Mouse (Mus musculus) ES-E14 (cell line): ENCODE measurements at regions not wholly inside any gene's neighbourhood (a gene's known extent, or its start where the extent isn't known, plus 50 kb on each side); places are given as distances from the start of the nearest gene placed in this dataset.

Experiments
- DNase-seq: peaks from one replicate; pipeline ENCODE4 v3.0.0-alpha.2; 2013; ENCODE audit warnings: low read depth, low spot score
- H3K27ac ChIP-seq: 2 replicates; pipeline ENCODE4 v1.5.1; 2012; ENCODE audit warnings: low read depth, mild to moderate bottlenecking, low read length, moderate library complexity, mixed read lengths; ENCODE audit not compliant: poor library complexity, insufficient read depth, severe bottlenecking
- H3K36me3 ChIP-seq: 2 replicates; pipeline ENCODE4 v1.6.1; 2012; ENCODE audit warnings: mild to moderate bottlenecking, low read length, moderate library complexity, mixed read lengths; ENCODE audit not compliant: control insufficient read depth, poor library complexity, insufficient read depth, severe bottlenecking
- H3K4me1 ChIP-seq, 2 experiments: fragments of 150-350 bp in 1 of 2; sonication (generic) in 1 of 2; 2 replicates each; pipeline ENCODE4 v1.6.1; 2012; ENCODE audit warnings: low read length in 2 of 2, mild to moderate bottlenecking in 1 of 2, mixed read lengths in 1 of 2; ENCODE audit not compliant: control insufficient read depth in 2 of 2, insufficient read depth in 2 of 2, poor library complexity in 1 of 2
- H3K4me3 ChIP-seq, 2 experiments: fragments of 150-350 bp in 1 of 2; sonication (generic) in 1 of 2; 2 replicates each; pipeline ENCODE4 v1.5.1; 2012; ENCODE audit warnings: low read length in 2 of 2, low read depth in 1 of 2, mild to moderate bottlenecking in 1 of 2, mixed read lengths in 1 of 2; ENCODE audit not compliant: insufficient read depth in 1 of 2, poor library complexity in 1 of 2, severe bottlenecking in 1 of 2
- H3K9ac ChIP-seq: 2 replicates; pipeline ENCODE4 v1.6.1; 2012; ENCODE audit warnings: low read depth, mild to moderate bottlenecking, low read length, mixed read lengths; ENCODE audit not compliant: poor library complexity, insufficient read depth, severe bottlenecking
- H3K9me3 ChIP-seq: fragments of 150-350 bp; sonication (generic); 2 replicates; pipeline ENCODE4 v1.6.1; 2012; ENCODE audit warnings: low read depth, mild to moderate bottlenecking, low read length; ENCODE audit not compliant: control insufficient read depth, insufficient read depth
- CHD2 ChIP-seq: IDR thresholded peaks from 2 replicates; pipeline ENCODE4 v1.6.1; 2014; ENCODE audit warnings: mild to moderate bottlenecking, low read depth, low read length, inconsistent platforms
- HCFC1 ChIP-seq: IDR thresholded peaks from 2 replicates; pipeline ENCODE4 v1.6.1; 2012; ENCODE audit warnings: low read length, inconsistent platforms, borderline replicate concordance; ENCODE audit not compliant: insufficient read depth
- MAFK ChIP-seq: IDR thresholded peaks from 2 replicates; pipeline ENCODE4 v1.6.1; 2014; ENCODE audit warnings: mild to moderate bottlenecking, low read depth, low read length, inconsistent platforms; ENCODE audit not compliant: insufficient read depth
- ZC3H11A ChIP-seq: IDR thresholded peaks from 2 replicates; pipeline ENCODE4 v1.6.1; 2012; ENCODE audit warnings: low read depth, mild to moderate bottlenecking, inconsistent platforms, low read length, borderline replicate concordance
- ZNF384 ChIP-seq: IDR thresholded peaks from 2 replicates; pipeline ENCODE4 v1.6.1; 2012; ENCODE audit warnings: low read depth, low read length, inconsistent platforms
- in situ Hi-C, 2 experiments: fragments of 600-800 bp; cut with MboI; formaldehyde crosslinking; loops; one replicate each; pipeline ENCODE4 v1.15.1; 2025; ENCODE audit warnings: low sequenced_read_pairs in 2 of 2, inconsistent platforms in 1 of 2; ENCODE audit not compliant: unreplicated experiment in 2 of 2

DNA sequence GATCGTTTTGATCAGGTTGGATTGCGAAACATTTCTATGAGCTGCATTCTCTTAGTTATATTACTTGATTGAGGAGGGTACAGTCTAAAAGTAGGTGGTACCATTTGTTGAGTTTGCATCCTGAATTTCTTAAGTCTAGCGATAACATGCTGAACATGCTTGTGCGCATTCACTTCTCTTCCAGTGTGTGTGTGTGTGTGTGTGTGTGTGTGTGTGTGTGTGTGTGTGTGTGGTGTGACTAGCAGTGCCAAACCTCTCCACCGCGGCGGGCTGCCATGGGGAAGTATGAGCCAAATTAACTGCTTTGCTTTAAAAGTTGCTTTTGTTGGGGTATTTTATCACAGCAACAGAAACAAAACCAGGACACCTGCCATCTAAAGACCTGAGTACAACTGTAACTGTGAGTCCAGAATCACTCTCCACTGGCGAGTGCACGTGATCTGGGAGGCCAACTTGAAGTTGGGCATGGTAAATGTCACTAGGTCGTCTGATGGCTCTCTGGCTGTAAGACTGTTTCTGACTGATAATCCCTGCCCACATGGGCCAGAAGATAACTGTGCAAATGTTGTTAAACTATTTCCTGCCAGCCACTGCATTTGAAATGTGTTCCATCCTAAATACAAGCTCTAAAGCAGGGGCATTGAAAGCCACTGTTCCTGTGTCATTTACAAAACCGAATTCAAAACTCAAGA is 273.3 kb upstream of the Ppargc1a start:
- Histone ChIP-seq H3K36me3 (no peaks in the 10 kb centered on the region), H3K9me3 (no peaks in the 10 kb centered on the region), H3K27ac (no peak overlapping the region), H3K9ac (no peak overlapping the region), H3K4me3 (no peak overlapping the region), H3K4me1 (no peaks in the 10 kb centered on the region)
- TF ChIP-seq CHD2 (no peak), ZC3H11A (no peak), HCFC1 (no peak), ZNF384 (no peak), MAFK (no peak)
- in situ Hi-C loops, result no loop called here
- DNase-seq, result no peak

DNA sequence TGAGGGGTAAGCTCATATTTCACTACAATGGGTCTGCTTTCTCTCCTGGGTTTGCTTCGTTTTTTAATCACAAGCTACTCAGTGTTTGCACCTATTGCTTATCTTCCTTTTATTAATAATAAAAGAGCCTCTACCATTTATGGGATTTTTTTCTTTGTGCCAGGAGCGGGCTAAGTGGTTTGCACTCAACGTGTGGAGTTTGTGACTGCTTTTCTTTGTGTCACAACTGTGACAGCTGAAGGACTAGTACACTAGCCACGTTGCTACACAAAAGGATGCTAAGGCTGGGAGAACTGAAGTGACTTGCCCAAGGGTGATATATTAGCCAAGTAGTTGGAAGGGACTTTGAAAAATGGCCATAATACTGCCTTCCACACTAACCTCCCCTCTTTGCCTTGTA is 271.8 kb upstream of the Ppargc1a start:
- no peaks in the 10 kb centered on the region for H3K4me1 ChIP-seq

DNA sequence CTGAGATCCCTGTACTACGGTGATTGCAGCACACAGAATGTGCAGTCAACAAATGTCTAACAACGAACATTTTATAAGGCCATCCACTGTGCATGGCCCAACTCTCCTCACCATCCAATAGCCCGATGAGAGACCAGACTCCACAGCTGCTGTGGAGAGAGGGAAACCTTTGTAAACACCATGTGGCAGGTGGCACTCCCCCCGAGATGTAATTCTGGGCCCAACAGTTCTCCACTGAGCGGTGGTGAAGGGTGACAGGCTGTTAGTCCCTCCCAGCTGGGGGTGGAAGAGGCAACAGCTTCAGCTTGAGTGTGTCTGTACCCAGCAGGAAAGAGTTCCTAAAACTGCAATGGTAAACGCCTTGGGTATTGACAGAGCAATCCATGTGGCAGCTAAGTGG is 263.0 kb upstream of the Ppargc1a start:
- DNase-seq, result no peak
- Histone ChIP-seq H3K9me3 (no peaks in the 10 kb centered on the region), H3K9ac (no peak overlapping the region), H3K27ac (no peak overlapping the region), H3K4me3 (no peak overlapping the region), H3K36me3 (no peaks in the 10 kb centered on the region), H3K4me1 (no peaks in the 10 kb centered on the region)
- TF ChIP-seq ZNF384 (no peak), HCFC1 (no peak), ZC3H11A (no peak), CHD2 (no peak), MAFK (no peak)
- in situ Hi-C loops, result no loop called here

More for the DNA sequence above, 271.8 kb upstream of the Ppargc1a start:
- H3K27ac ChIP-seq, result no peak overlapping the region
- in situ Hi-C loops, result no loop called here
- H3K9me3 ChIP-seq, result no peaks in the 10 kb centered on the region
- TF ChIP-seq ZC3H11A, result no peak
- TF ChIP-seq MAFK, result no peak
- TF ChIP-seq ZNF384, result no peak
- no peak for TF ChIP-seq CHD2
- no peak for TF ChIP-seq HCFC1
- no peak overlapping the region for H3K9ac ChIP-seq
- no peaks in the 10 kb centered on the region for H3K36me3 ChIP-seq
- DNase-seq, result no peak
- no peak overlapping the region for H3K4me3 ChIP-seq

- no peak overlapping the region for H3K9ac ChIP-seq
- in situ Hi-C loops, result no loop called here
- DNase-seq, result no peak
- no peak for TF ChIP-seq MAFK
- TF ChIP-seq CHD2, result no peak
- TF ChIP-seq ZC3H11A, result no peak
- no peak for TF ChIP-seq HCFC1
- TF ChIP-seq ZNF384, result no peak
- H3K36me3 ChIP-seq, result no peaks in the 10 kb centered on the region
- no peaks in the 10 kb centered on the region for H3K4me1 ChIP-seq
- no peak overlapping the region for H3K4me3 ChIP-seq
- no peak overlapping the region for H3K27ac ChIP-seq
- H3K9me3 ChIP-seq, result no peaks in the 10 kb centered on the region
These were observed 262.5 kb upstream of the Ppargc1a start for GRCm38 (mm10) chr5:51830015-51830414.

DNA sequence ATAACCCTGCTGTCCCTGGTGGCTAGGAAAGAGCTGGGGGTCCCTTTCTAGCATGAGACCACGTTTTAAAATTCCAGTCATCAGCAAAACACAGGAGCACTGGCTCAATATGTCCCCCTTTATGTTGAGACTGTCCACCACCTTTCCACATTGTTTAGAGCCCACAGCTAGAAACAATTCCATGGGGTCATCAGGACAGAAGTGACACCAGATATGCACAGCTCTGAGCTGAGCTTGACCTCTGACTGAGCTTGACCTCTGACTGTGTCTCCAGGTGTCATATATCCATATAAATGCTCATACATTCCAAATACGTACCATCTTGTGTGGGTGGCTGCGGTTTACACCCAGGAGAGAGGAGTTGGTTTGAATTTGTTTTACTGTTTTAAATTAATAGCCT is 262.1 kb upstream of the Ppargc1a start:
- no peak for TF ChIP-seq HCFC1
- TF ChIP-seq MAFK, result no peak
- TF ChIP-seq ZC3H11A, result no peak
- TF ChIP-seq ZNF384, result no peak
- no peak for TF ChIP-seq CHD2
- Histone ChIP-seq H3K4me3 (no peak overlapping the region), H3K27ac (no peak overlapping the region), H3K9ac (no peak overlapping the region), H3K36me3 (no peaks in the 10 kb centered on the region), H3K4me1 (no peaks in the 10 kb centered on the region), H3K9me3 (no peaks in the 10 kb centered on the region)
- in situ Hi-C loops, result no loop called here
- no peak for DNase-seq
